Mouse (Mus musculus) MEL (cell line): ENCODE measurements around the gene Kif26b.

Source experiments
- CHD2 ChIP-seq: IDR thresholded peaks from 2 replicates; pipeline ENCODE4 v1.6.1; 2011; ENCODE audit warnings: low read length, improper control_type of control experiment
- CTCF ChIP-seq, 3 experiments: IDR thresholded peaks in 2 of 3; conservative IDR thresholded peaks in 1 of 3; 2 replicates each; pipeline ENCODE4 v1.5.1; 2011 to 2012; ENCODE audit warnings: low read length in 3 of 3, low read depth in 2 of 3, mild to moderate bottlenecking in 2 of 3, improper control_type of control experiment in 1 of 3, inconsistent platforms in 1 of 3, mixed read lengths in 1 of 3, moderate library complexity in 1 of 3; ENCODE audit not compliant: control insufficient read depth in 1 of 3, insufficient read depth in 1 of 3, poor library complexity in 1 of 3, severe bottlenecking in 1 of 3
- KAT2A ChIP-seq: conservative IDR thresholded peaks from 2 replicates; pipeline ENCODE4 v1.6.1; 2012; ENCODE audit warnings: low read depth, low read length, improper control_type of control experiment, inconsistent platforms
- MYC ChIP-seq: IDR thresholded peaks from 2 replicates; pipeline ENCODE4 v1.6.1; 2011; ENCODE audit warnings: low read depth, mild to moderate bottlenecking, low read length, improper control_type of control experiment, moderate library complexity
- POLR2A ChIP-seq, 2 experiments: IDR thresholded peaks; 2 replicates each; pipeline ENCODE4 v1.6.1; 2011 to 2012; ENCODE audit warnings: low read length in 2 of 2, mild to moderate bottlenecking in 2 of 2, control low read depth in 1 of 2, improper control_type of control experiment in 1 of 2, low read depth in 1 of 2, moderate library complexity in 1 of 2; ENCODE audit not compliant: control insufficient read depth in 1 of 2, insufficient read depth in 1 of 2, poor library complexity in 1 of 2
- POLR2AphosphoS2 ChIP-seq: IDR thresholded peaks from 2 replicates; pipeline ENCODE4 v1.6.1; 2011; ENCODE audit warnings: low read length, improper control_type of control experiment
- USF1 ChIP-seq: IDR thresholded peaks from 2 replicates; pipeline ENCODE4 v1.6.1; 2014; ENCODE audit warnings: low read depth, mild to moderate bottlenecking, inconsistent platforms, low read length, improper control_type of control experiment, moderate library complexity

GRCm38 (mm10) chr1:178770626-178771362 lies 241.9 kb downstream of the Kif26b start:
- TF ChIP-seq POLR2A (IDR thresholded peaks at IDR 0.05; ENCODE audit: control insufficient read depth in 1 of 2, insufficient read depth in 1 of 2, low read depth in 1 of 2, low read length in 2 of 2, poor library complexity in 1 of 2) (no peak), USF1 (peak; percentile 39; the same call in 1 of the 2 replicates), CTCF (IDR thresholded peaks at IDR 0.05 in 2 of 3, conservative IDR thresholded peaks at IDR 0.05 in 1 of 3; ENCODE audit: control insufficient read depth in 1 of 3, insufficient read depth in 1 of 3, low read depth in 2 of 3, low read length in 3 of 3, poor library complexity in 1 of 3, severe bottlenecking in 1 of 3) (no peak), KAT2A (no peak), POLR2AphosphoS2 (no peak), CHD2 (no peak), MYC (no peak)
